Mouse (Mus musculus): Measurements from ENCODE around the gene H2-Q7. TPM values are rescaled to one million over a fixed set of nuclear protein-coding genes. Genes with fewer than 3 reads are reported as not detected.

Gene H2-Q7
- total RNA-seq (2023), result 16.3 and 24.6 TPM in 2 replicates

GRCm38 (mm10) chr17:35438885-35439284, at the start of gene H2-Q7:
Gene H2-Q7 (plus strand): TSS chr17:35439155.

GRCm38 (mm10) chr17:35424624-35425416, 14.1 kb upstream of the H2-Q7 start, which contains the start of gene H2-Q6:
Gene H2-Q6 (plus strand): TSS chr17:35424850.

GRCm38 (mm10) chr17:35469842-35470751, 31.1 kb downstream of the H2-Q7 start, which contains the start of gene H2-Q10:
Gene H2-Q10 (plus strand): TSS chr17:35470089.

Other genes starting within 250 kb of the H2-Q7 start
- 118 TPM in 2 replicates for gene Ltb, start 244.7 kb upstream of the H2-Q7 start, total RNA-seq (2023)
- 115 TPM in 2 replicates for gene Tnf, start 237.1 kb upstream of the H2-Q7 start, total RNA-seq (2023)
- gene Lta, start 233.8 kb upstream of the H2-Q7 start, total RNA-seq (2023), result not detected in 2 replicates
- gene Gm16181, start 218.3 kb upstream of the H2-Q7 start, total RNA-seq (2023), result 0.79 TPM in 1 of 2 replicates, not detected in the other
- gene Atp6v1g2, start 205.5 kb upstream of the H2-Q7 start, total RNA-seq (2023), result 1.8 and 3.2 TPM in 2 replicates
- 18.5 and 19.9 TPM in 2 replicates for gene Nfkbil1, start 203.4 kb upstream of the H2-Q7 start, total RNA-seq (2023)
- gene Ddx39b, start 197.4 kb upstream of the H2-Q7 start, total RNA-seq (2023), result 185 and 239 TPM in 2 replicates
- gene H2-D1, start 176.4 kb upstream of the H2-Q7 start, total RNA-seq (2023), result 1,574 and 1,649 TPM in 2 replicates
- 5.9 and 6.8 TPM in 2 replicates for gene H2-Q1, start 118.8 kb upstream of the H2-Q7 start, total RNA-seq (2023)
- 7.6 and 11.1 TPM in 2 replicates for gene H2-Q2, start 96.9 kb upstream of the H2-Q7 start, total RNA-seq (2023)
- gene H2-Q4, start 59.5 kb upstream of the H2-Q7 start, total RNA-seq (2023), result 116 and 118 TPM in 2 replicates
- 16.1 and 22.8 TPM in 2 replicates for gene H2-Q6, start 14.3 kb upstream of the H2-Q7 start, total RNA-seq (2023)
- gene H2-Q10, start 30.9 kb downstream of the H2-Q7 start, total RNA-seq (2023), result 79.5 and 93.8 TPM in 2 replicates
- gene Pou5f1, start 66.9 kb downstream of the H2-Q7 start, total RNA-seq (2023), result 1.0 and 1.4 TPM in 2 replicates
- 23.8 and 24.8 TPM in 2 replicates for gene Tcf19, start 77.7 kb downstream of the H2-Q7 start, total RNA-seq (2023)
- gene Cchcr1, start 77.9 kb downstream of the H2-Q7 start, total RNA-seq (2023), result 10.9 and 20.1 TPM in 2 replicates
- not detected in 2 replicates for gene Psors1c2, start 94.0 kb downstream of the H2-Q7 start, total RNA-seq (2023)
- not detected in 2 replicates for gene Cdsn, start 113.0 kb downstream of the H2-Q7 start, total RNA-seq (2023)
- not detected in 2 replicates for gene 2300002M23Rik, start 128.3 kb downstream of the H2-Q7 start, total RNA-seq (2023)
- gene Sfta2, start 162.4 kb downstream of the H2-Q7 start, total RNA-seq (2023), result not detected in 2 replicates
- not detected in 2 replicates for gene Gm9573, start 187.5 kb downstream of the H2-Q7 start, total RNA-seq (2023)
- gene Mucl3, start 204.5 kb downstream of the H2-Q7 start, total RNA-seq (2023), result not detected in 2 replicates
- 5.3 and 11.6 TPM in 2 replicates for gene Vars2, start 228.4 kb downstream of the H2-Q7 start, total RNA-seq (2023)
- 4.2 and 5.6 TPM in 2 replicates for gene Gtf2h4, start 234.6 kb downstream of the H2-Q7 start, total RNA-seq (2023)

Data from neutrophil, adult 65 days (primary cell).